Mouse (Mus musculus): ENCODE measurements around the gene Msantd3.

The Msantd3 gene

GRCm38 (mm10) chr4:48609485-48609884 lies 69.8 kb downstream of the Msantd3 start:
- no peak for DNase-seq (ENCODE audit: low spot score)

GRCm38 (mm10) chr4:48610251-48610650 lies 70.5 kb downstream of the Msantd3 start:
- DNase-seq (ENCODE audit: low spot score) = no peak
